Mouse (Mus musculus) midbrain, embryonic 15.5 days (tissue): ENCODE data around the gene Hist2h2be. TPM values are rescaled to one million over a fixed set of nuclear protein-coding genes. Genes with fewer than 3 reads are reported as not detected.
A peak's percentile ranks its signal among the peaks of the same experiment; 100 is the strongest.
"Not testable (repeated sequence)": the region's sequence is repeated elsewhere in the genome, so short reads cannot be mapped to it uniquely, and the experiment has no call there.

Source experiments
- ATAC-seq: fragments of 200-750 bp; cut with Nextera tagmentation; replicated peaks from 2 replicates; pipeline ENCODE4 v1.8.0; 2017; ENCODE audit warnings: moderate TSS enrichment
- H3K27ac ChIP-seq: fragments of 300-500 bp; sonication (generic); 2 replicates; pipeline ENCODE4 v1.5.1; 2015; ENCODE audit warnings: mild to moderate bottlenecking, inconsistent platforms
- H3K27me3 ChIP-seq: fragments of 300-500 bp; sonication (generic); replicated peaks from 2 replicates; pipeline ENCODE4 v1.6.1; 2015; ENCODE audit warnings: inconsistent platforms
- H3K36me3 ChIP-seq: fragments of 300-500 bp; sonication (generic); replicated peaks from 2 replicates; pipeline ENCODE4 v1.6.1; 2015; ENCODE audit warnings: inconsistent platforms
- H3K4me1 ChIP-seq: fragments of 300-500 bp; sonication (generic); 2 replicates; pipeline ENCODE4 v1.6.1; 2015; ENCODE audit warnings: inconsistent platforms
- H3K4me2 ChIP-seq: fragments of 300-500 bp; sonication (generic); 2 replicates; pipeline ENCODE4 v1.6.1; 2015; ENCODE audit warnings: inconsistent platforms, mild to moderate bottlenecking, moderate library complexity
- H3K4me3 ChIP-seq: fragments of 300-500 bp; sonication (generic); 2 replicates; pipeline ENCODE4 v1.5.1; 2015; ENCODE audit warnings: mild to moderate bottlenecking, inconsistent platforms
- H3K9ac ChIP-seq: fragments of 300-500 bp; sonication (generic); 2 replicates; pipeline ENCODE4 v1.6.1; 2015; ENCODE audit warnings: mild to moderate bottlenecking, inconsistent platforms
- H3K9me3 ChIP-seq: fragments of 300-500 bp; sonication (generic); 2 replicates; pipeline ENCODE4 v1.6.1; 2016; ENCODE audit warnings: inconsistent platforms
- WGBS: fragments of 180-500 bp; shearing (Covaris S2); methylation state at CpG from one replicate; pipeline ENCODE4 v1.1.7; 2015; ENCODE audit warnings: mixed read lengths; 5-methylcytosine and 5-hydroxymethylcytosine counted together
- polyA plus RNA-seq: library from polyadenylated mRNA; unstranded; fragments of >200 nt; fragmentation: Nextera tagmentation; extraction: Ambion mirVana; gene quantifications from 2 replicates; pipeline ENCODE4 v1.2.1, GENCODE M21; 2015

Gene Hist2h2be
- 5.1 and 5.4 TPM in 2 replicates for polyA plus RNA-seq

DNA sequence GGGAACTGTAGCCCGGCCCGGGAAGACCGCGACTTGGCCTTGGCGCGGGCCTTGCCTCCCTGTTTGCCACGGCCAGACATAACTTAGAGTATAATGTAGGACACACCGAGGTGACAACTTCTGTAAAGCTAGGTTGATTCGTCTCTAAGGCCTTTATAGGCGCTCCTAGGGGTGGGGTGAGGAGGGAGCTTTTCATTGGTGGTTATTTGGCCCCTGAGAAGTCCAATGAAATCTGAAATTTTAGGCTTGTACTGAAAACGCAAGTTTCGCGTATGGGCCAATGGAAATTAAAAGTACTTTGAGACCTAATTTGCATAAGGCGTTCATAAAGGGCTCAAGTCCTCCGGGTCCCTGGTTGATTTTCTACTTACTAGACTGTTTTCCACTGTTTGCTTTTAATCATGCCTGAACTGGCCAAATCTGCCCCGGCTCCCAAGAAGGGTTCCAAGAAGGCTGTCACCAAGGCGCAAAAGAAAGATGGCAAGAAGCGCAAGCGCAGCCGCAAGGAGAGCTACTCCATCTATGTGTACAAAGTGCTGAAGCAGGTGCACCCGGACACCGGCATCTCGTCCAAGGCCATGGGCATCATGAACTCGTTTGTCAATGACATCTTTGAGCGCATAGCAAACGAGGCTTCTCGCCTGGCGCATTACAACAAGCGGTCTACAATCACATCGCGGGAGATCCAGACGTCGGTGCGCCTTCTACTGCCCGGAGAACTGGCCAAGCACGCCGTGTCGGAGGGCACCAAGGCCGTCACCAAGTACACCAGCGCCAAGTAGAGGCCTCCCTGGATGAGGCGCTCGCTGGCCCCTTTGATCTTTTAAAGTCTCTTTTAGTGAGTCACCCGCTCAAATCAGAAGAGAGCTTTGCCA is at the start of gene Hist2h2be, which contains the start of gene Hist2h2ac:
Hist2h2be (plus strand) TSS at position 355 of the 875 bp plus-strand sequence.
Hist2h2ac (minus strand) TSS at position 116 of the 875 bp plus-strand sequence.
- peak within 1 kb of the TSS; percentile 87 for H3K9ac ChIP-seq
- peak within 1 kb of the TSS; percentile 93 for H3K4me2 ChIP-seq
- no peaks in the 10 kb centered on the region for H3K9me3 ChIP-seq
- no peaks in the 10 kb centered on the region for H3K36me3 ChIP-seq
- peak within 1 kb of the TSS; percentile 74 for H3K4me3 ChIP-seq
- no peaks in the 10 kb centered on the region for H3K27me3 ChIP-seq
- peak; percentile 79 for ATAC-seq
- H3K4me1 ChIP-seq: peaks cover 23% of the 10 kb centered on the region
- under 1% methylated on average over 43 of the region's 43 CpGs for WGBS
- peak within 1 kb of the TSS; percentile 98 for H3K27ac ChIP-seq

- ATAC-seq: peak; percentile 28
- peaks cover 17% of the 10 kb centered on the region; the same call in 1 of the 2 replicates for H3K36me3 ChIP-seq
- H3K27ac ChIP-seq: peak overlapping the region; percentile 99
- no peaks in the 10 kb centered on the region for H3K27me3 ChIP-seq
- WGBS: 19% methylated on average over 18 of the region's 18 CpGs
- peaks cover 44% of the 10 kb centered on the region for H3K4me1 ChIP-seq
- peak overlapping the region; percentile 98 for H3K4me2 ChIP-seq
- no peaks in the 10 kb centered on the region for H3K9me3 ChIP-seq
- H3K4me3 ChIP-seq: peak overlapping the region; percentile 91
- H3K9ac ChIP-seq: peak overlapping the region; percentile 89
These were observed 49.2 kb upstream of the Hist2h2be start for GRCm38 (mm10) chr3:96171583-96172196.

DNA sequence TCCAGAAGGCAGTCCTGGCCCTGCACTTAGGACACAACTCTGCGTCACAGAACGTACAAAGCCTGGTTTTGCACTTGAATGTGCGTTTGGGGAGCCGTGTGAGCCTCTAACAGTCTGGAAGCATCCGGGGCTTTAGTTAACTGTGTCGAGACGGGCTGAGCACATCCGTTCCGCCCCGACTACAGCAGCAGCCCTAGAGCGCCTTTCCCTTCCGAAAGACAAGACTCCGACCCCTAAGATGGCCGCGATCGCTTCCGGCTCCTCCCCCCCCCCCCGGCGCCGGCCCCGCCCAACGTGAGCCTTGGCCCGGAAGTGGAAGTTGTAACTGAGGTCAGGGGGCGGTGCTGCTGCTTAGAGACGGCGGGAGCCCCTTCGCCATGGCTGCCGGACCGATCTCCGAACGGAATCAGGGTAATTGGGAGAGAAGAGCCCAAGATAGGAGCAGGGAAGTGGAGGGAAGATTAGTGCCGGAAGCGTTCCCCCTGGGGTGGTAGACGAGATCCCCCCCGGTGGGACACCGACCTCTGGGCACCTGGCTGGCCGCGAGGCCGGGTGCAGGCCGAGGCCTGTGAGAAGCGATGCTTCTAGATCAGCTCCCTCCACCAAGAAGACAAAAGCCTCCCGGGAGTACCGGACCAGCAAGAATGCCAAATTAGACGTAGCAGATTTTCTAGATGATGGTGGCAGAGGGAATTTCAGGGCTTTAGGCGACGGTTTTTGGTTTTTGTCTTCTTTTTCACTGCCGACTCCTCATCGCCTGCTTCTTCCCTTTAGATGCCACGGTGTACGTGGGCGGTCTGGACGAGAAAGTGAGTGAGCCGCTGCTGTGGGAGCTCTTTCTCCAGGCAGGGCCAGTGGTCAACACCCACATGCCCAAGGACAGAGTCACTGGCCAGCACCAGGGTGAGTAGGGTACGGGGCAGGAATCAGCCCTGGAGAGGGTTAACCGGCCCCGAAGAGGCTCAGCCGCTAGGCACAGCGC is 48.4 kb upstream of the Hist2h2be start, which contains the start of gene Sf3b4:
Sf3b4 (plus strand) TSS at position 136 of the 982 bp plus-strand sequence.
- peak within 1 kb of the TSS; percentile 91 for H3K4me3 ChIP-seq
- WGBS: under 1% methylated on average over 53 of the region's 58 CpGs
- H3K4me1 ChIP-seq: peaks cover 44% of the 10 kb centered on the region
- H3K27ac ChIP-seq: peak within 1 kb of the TSS; percentile 99
- no peaks in the 10 kb centered on the region for H3K27me3 ChIP-seq
- peak within 1 kb of the TSS; percentile 98 for H3K4me2 ChIP-seq
- no peaks in the 10 kb centered on the region for H3K9me3 ChIP-seq
- peak within 1 kb of the TSS; percentile 89 for H3K9ac ChIP-seq
- ATAC-seq: peak; percentile 93
- peaks cover 19% of the 10 kb centered on the region; the same call in 1 of the 2 replicates for H3K36me3 ChIP-seq

DNA sequence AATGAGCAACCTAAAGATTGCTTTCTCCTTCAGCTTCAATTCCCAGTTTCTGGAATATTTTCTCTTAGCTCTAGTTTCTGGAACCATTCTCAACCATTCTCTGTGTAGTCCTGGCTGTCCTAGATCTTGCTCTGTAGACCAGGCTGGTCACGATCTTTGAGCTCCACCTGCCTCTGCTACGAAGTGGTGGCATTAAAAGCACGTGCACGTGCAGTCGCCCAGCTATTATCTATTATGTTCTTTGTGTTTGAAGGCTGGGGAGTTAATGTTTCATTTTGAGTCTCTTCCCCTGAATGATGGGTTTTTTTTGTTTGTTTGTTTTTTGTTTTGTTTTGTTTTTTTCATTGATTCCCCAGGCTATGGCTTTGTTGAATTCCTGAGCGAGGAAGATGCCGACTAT is 47.7 kb upstream of the Hist2h2be start:
- Histone ChIP-seq H3K36me3 (peaks cover 24% of the 10 kb centered on the region; the same call in 1 of the 2 replicates), H3K27ac (no peak overlapping the region), H3K9ac (peak overlapping the region; percentile 75), H3K27me3 (no peaks in the 10 kb centered on the region), H3K4me1 (peaks cover 44% of the 10 kb centered on the region), H3K9me3 (no peaks in the 10 kb centered on the region), H3K4me2 (peak overlapping the region; percentile 98), H3K4me3 (peak overlapping the region; percentile 91)
- 37% methylated on average over 7 of the region's 7 CpGs for WGBS
- no peak for ATAC-seq

DNA sequence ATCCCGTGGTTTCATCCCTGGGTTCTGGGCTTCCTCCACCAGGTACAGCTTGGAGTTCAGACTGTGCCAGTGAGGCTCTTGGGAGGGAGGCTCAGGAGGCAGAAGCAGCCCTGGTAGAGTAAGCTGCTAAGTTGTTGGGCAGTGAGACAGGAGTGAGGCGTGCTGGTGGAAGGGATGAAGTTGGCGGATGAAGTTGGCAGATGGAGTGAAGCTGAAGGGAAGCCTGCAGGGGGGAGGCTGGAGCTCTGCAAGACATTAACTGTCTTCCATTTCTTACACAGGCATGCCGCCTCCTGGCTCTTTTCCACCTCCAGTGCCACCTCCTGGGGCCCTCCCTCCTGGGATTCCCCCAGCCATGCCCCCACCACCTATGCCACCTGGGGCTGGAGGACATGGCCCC is 46.9 kb upstream of the Hist2h2be start:
- ATAC-seq, H3K4me3 ChIP-seq, H3K9ac ChIP-seq, H3K27me3 ChIP-seq, H3K9me3 ChIP-seq, H3K27ac ChIP-seq: not testable (repeated sequence)
- Histone ChIP-seq H3K4me1 (peaks cover 44% of the 10 kb centered on the region), H3K36me3 (peaks cover 28% of the 10 kb centered on the region; the same call in 1 of the 2 replicates), H3K4me2 (0 out of 2 replicates have a peak overlapping the region, but pooled peaks have one; percentile 1)
- WGBS: 75% methylated on average over 4 of the region's 4 CpGs

DNA sequence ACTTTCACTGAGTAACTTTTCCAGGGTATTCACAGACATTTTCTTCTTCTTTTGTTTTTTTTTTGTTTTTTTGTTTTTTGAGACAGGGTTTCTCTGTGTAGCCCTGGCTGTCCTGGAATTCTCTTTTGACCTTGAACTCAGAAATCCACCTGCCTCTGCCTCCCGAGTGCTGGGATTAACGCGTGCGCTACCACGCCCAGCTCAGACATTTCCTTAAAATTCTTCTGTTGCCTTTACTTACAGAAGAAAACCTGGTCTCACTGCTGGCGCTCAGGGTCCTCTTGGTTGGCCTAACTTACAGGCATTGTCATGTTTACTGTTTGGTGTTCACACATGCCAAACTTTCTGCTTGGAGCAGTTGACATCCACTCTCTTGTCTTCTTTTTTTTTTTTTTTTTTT is 45.7 kb upstream of the Hist2h2be start:
- H3K9ac ChIP-seq: no peak overlapping the region
- H3K27me3 ChIP-seq: no peaks in the 10 kb centered on the region
- peaks cover 28% of the 10 kb centered on the region; the same call in 1 of the 2 replicates for H3K36me3 ChIP-seq
- 94% methylated on average over 6 of the region's 6 CpGs for WGBS
- no peak overlapping the region for H3K4me2 ChIP-seq
- H3K4me1 ChIP-seq: peaks cover 44% of the 10 kb centered on the region
- no peaks in the 10 kb centered on the region for H3K9me3 ChIP-seq
- no peak overlapping the region for H3K27ac ChIP-seq
- no peak for ATAC-seq
- no peak overlapping the region for H3K4me3 ChIP-seq

DNA sequence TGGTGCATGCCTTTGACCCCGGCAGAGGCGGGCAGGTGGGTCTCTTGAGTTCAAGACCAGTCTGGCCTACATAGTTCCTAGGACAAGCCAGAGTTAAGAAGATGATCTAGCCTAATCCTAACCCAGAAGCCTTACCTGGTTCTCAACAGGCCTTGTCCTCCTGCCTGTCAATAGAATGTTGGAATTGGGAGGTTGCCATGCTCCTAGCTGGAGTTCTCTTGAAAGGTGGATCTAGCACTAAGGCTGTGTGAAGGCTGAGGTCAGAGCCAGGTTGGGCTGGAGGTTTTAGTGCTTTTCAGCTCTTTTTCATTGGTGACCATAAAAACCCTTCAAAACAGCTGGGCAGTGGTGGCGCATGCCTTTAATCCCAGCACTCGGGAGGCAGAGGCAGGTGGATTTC is 42.5 kb upstream of the Hist2h2be start:
- H3K9ac ChIP-seq: no peak overlapping the region
- no peak overlapping the region for H3K27ac ChIP-seq
- H3K9me3 ChIP-seq: no peaks in the 10 kb centered on the region
- WGBS: 93% methylated on average over 4 of the region's 4 CpGs
- H3K27me3 ChIP-seq: no peaks in the 10 kb centered on the region
- no peak overlapping the region for H3K4me3 ChIP-seq
- peaks cover 28% of the 10 kb centered on the region; the same call in 1 of the 2 replicates for H3K36me3 ChIP-seq
- H3K4me1 ChIP-seq: peaks cover 42% of the 10 kb centered on the region
- ATAC-seq: no peak
- no peak overlapping the region for H3K4me2 ChIP-seq

- Histone ChIP-seq H3K4me3 (no peak overlapping the region), H3K27ac (no peak overlapping the region), H3K36me3 (peaks cover 28% of the 10 kb centered on the region; the same call in 1 of the 2 replicates), H3K9ac (no peak overlapping the region), H3K27me3 (no peaks in the 10 kb centered on the region), H3K4me2 (no peak overlapping the region), H3K4me1 (peaks cover 42% of the 10 kb centered on the region), H3K9me3 (no peaks in the 10 kb centered on the region)
- ATAC-seq: no peak
- WGBS: 84% methylated on average over 2 of the region's 2 CpGs
These were observed 42.0 kb upstream of the Hist2h2be start for GRCm38 (mm10) chr3:96178902-96179301.

DNA sequence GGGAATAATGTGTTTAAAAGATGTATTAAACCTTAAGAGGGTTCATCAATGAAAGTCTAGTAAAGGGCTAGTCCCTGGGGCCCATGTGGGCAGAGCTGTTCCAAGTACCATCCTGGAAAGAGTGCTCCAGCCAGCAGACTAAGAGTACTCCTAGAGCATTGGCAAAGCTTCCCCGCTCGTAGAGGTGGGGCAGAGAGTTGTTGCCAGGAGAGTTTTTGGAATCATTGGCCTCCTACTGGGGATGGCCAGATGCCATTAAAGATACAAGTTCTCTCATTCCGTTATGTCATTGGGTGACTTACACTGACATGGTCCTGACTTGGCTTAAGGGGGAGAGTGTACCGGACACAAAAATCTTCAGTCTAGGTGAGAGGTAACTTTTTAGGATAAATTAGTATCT is 41.4 kb upstream of the Hist2h2be start:
- Histone ChIP-seq H3K4me1 (peaks cover 36% of the 10 kb centered on the region), H3K36me3 (peaks cover 26% of the 10 kb centered on the region; the same call in 1 of the 2 replicates), H3K27me3 (no peaks in the 10 kb centered on the region), H3K27ac (no peak overlapping the region), H3K9me3 (no peaks in the 10 kb centered on the region), H3K4me2 (no peak overlapping the region), H3K4me3 (no peak overlapping the region), H3K9ac (no peak overlapping the region)
- 66% methylated on average over 4 of the region's 4 CpGs for WGBS
- ATAC-seq: no peak

DNA sequence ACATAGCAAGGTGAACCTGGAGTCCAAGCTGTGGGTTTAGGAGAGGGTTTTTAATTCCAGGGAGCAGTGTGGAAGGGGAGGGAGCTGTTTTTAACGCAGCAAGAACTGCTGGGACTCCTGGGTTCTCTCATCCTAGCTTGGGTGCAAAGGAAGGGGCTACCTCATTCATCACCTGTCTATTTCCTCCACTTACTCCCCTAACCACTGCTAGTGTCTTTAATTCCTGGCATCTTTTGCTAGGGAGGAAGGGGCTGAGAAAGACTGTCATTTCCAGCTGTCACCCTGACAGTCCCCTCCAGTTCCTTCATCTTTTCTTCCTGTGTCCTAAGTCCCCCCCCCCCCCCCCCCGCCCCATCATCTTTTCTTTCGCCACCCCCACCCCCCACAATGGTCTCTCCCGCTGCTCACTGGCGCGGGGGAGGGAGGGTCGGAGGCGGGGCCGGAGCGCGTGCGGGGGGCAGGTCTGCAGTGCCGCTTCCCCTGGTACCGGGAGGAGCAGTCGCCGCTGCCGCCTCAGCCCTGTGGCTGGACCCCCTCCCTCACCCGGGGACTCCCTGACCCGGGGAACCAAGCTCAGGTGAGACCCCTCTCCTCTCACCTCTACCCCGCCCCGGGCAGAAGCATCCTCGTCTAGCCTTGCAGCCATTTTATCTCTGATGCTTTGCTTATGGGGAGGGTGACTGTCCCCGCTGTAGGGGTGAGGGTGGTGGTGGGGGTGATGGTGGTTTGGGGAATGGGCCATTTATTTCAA is 40.0 kb upstream of the Hist2h2be start, which contains the start of gene Sv2a:
Sv2a (plus strand) TSS at position 425 of the 751 bp plus-strand sequence.
- H3K9me3 ChIP-seq: no peaks in the 10 kb centered on the region
- peak within 1 kb of the TSS; percentile 70 for H3K4me2 ChIP-seq
- peak within 1 kb of the TSS; percentile 57 for H3K4me3 ChIP-seq
- peaks cover 36% of the 10 kb centered on the region for H3K4me1 ChIP-seq
- H3K36me3 ChIP-seq: peaks cover 25% of the 10 kb centered on the region; the same call in 1 of the 2 replicates
- no peaks in the 10 kb centered on the region for H3K27me3 ChIP-seq
- peak within 1 kb of the TSS; percentile 84 for H3K9ac ChIP-seq
- whole genome bisulfite sequencing: under 1% methylated on average over 16 of the region's 23 CpGs
- H3K27ac ChIP-seq: peak within 1 kb of the TSS; percentile 84
- ATAC-seq: peak; percentile 75
